Mouse (Mus musculus) lung, embryonic 14.5 days (tissue): ENCODE data around the gene Zscan4d. TPM values are rescaled to one million over a fixed set of nuclear protein-coding genes. Genes with fewer than 3 reads are reported as not detected.
"Not testable (repeated sequence)": the region's sequence is repeated elsewhere in the genome, so short reads cannot be mapped to it uniquely, and the experiment has no call there.

Experiments used
- ATAC-seq: fragments of 200-750 bp; cut with Nextera tagmentation; 2 replicates; pipeline ENCODE4 v1.8.0; 2017; ENCODE audit warnings: mild to moderate bottlenecking, moderate TSS enrichment, moderate library complexity; ENCODE audit not compliant: insufficient read depth
- DNase-seq: peaks from one replicate; pipeline ENCODE4 v3.0.0-alpha.2; 2015
- H3K27ac ChIP-seq: fragments of 300-500 bp; sonication (generic); 2 replicates; pipeline ENCODE4 v1.5.1; 2014; ENCODE audit warnings: low read depth, mild to moderate bottlenecking, moderate library complexity
- H3K27me3 ChIP-seq: fragments of 300-500 bp; sonication (generic); 2 replicates; pipeline ENCODE4 v1.6.1; 2014; ENCODE audit warnings: low read length, control low read depth; ENCODE audit not compliant: insufficient read depth
- H3K36me3 ChIP-seq: fragments of 300-500 bp; sonication (generic); 2 replicates; pipeline ENCODE4 v1.6.1; 2014; ENCODE audit warnings: control low read depth; ENCODE audit not compliant: insufficient read depth
- H3K4me1 ChIP-seq: fragments of 300-500 bp; sonication (generic); 2 replicates; pipeline ENCODE4 v1.6.1; 2014; ENCODE audit warnings: antibody characterized with exemption, control low read depth; ENCODE audit not compliant: insufficient read depth
- H3K4me2 ChIP-seq: fragments of 300-500 bp; sonication (generic); 2 replicates; pipeline ENCODE4 v1.6.1; 2014; ENCODE audit warnings: mild to moderate bottlenecking
- H3K4me3 ChIP-seq: fragments of 300-500 bp; sonication (generic); 2 replicates; pipeline ENCODE4 v1.5.1; 2014; ENCODE audit warnings: low read depth, low read length
- H3K9ac ChIP-seq: fragments of 300-500 bp; sonication (generic); 2 replicates; pipeline ENCODE4 v1.6.1; 2014
- H3K9me3 ChIP-seq: fragments of 300-500 bp; sonication (generic); 2 replicates; pipeline ENCODE4 v1.6.1; 2016; ENCODE audit warnings: low read depth, low read length, control low read depth
- WGBS: fragments of 180-500 bp; shearing (Covaris S2); extraction: QIAGEN DNeasy Blood & Tissue Kit; methylation state at CpG from one replicate; pipeline ENCODE4 v1.1.7; 2014; 5-methylcytosine and 5-hydroxymethylcytosine counted together
- polyA plus RNA-seq: library from polyadenylated mRNA; unstranded; fragments of >200 nt; fragmentation: Nextera tagmentation; extraction: Ambion mirVana; gene quantifications from 2 replicates; pipeline ENCODE4 v1.2.1, GENCODE M21; 2014

Gene Zscan4d
- polyA plus RNA-seq: not detected in 2 replicates

DNA sequence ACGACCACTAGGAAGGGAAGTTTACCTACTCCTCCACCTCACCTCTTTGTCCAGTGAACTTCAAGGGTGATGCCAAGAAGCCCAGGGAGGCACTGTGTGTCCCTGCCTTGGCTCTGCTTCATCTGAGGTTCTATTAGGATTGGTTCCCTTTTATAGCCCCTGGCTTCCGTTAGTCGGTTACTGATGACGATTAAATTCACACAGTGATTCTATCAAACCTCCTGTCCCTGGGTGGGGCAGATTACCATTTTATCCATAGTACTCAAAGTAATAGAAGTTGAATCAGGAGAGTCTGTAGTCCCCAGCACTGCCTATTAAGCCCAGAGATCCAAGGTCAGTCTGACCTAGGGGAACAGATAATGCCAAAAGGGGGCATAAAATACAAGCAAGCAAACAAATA lies at the start of gene Zscan4d:
Zscan4d (minus strand) TSS at position 101 of the 400 bp plus-strand sequence.
- not testable (repeated sequence) for H3K4me2 ChIP-seq, H3K9me3 ChIP-seq, DNase-seq, H3K4me3 ChIP-seq, ATAC-seq, H3K27me3 ChIP-seq, H3K9ac ChIP-seq, H3K27ac ChIP-seq, H3K36me3 ChIP-seq, H3K4me1 ChIP-seq
- WGBS: 82% methylated on average over 4 of the region's 4 CpGs

GRCm38 (mm10) chr7:11158036-11158435 lies 7.9 kb downstream of the Zscan4d start:
- H3K36me3 ChIP-seq, H3K4me2 ChIP-seq, H3K27ac ChIP-seq, H3K9ac ChIP-seq, H3K4me3 ChIP-seq, H3K27me3 ChIP-seq, ATAC-seq, H3K9me3 ChIP-seq, H3K4me1 ChIP-seq: not testable (repeated sequence)
- DNase-seq: peak; percentile 1
- 38% methylated on average over 6 of the region's 6 CpGs for WGBS

Other genes starting within 250 kb of the Zscan4d start
- not detected in 2 replicates for gene Zscan4c, start 160.4 kb downstream of the Zscan4d start, polyA plus RNA-seq
- not detected in 2 replicates for gene Zscan4-ps1, start 96.5 kb downstream of the Zscan4d start, polyA plus RNA-seq
- not detected in 2 replicates for gene Zscan4e, start 144.5 kb upstream of the Zscan4d start, polyA plus RNA-seq
- gene Zscan4f, start 231.8 kb upstream of the Zscan4d start, polyA plus RNA-seq: not detected in 2 replicates